Mouse (Mus musculus): ENCODE results near the gene Col4a3bp. TPM values are rescaled to one million over a fixed set of nuclear protein-coding genes. Genes with fewer than 3 reads are reported as not detected.

Gene Col4a3bp
- 8.2 and 10.1 TPM in 2 replicates for polyA plus RNA-seq (2014; fragmentation: Nextera tagmentation; extraction: Ambion mirVana)

GRCm38 (mm10) chr13:96542081-96542889 is at the start of gene Col4a3bp, which contains the start of gene Polk:
Gene Col4a3bp, plus strand, starts transcription at chr13:96542618.
Gene Polk, minus strand, starts transcription at chr13:96542579.
- peak within 1 kb of the TSS; percentile 79 for H3K4me2 ChIP-seq
- H3K9me3 ChIP-seq (replicated peaks; ENCODE audit: control insufficient read depth, low read length): no peaks in the 10 kb centered on the region
- ATAC-seq (replicated peaks; ENCODE audit: insufficient number of reproducible peaks, low FRiP score, low TSS enrichment): peak; percentile 100
- peak within 1 kb of the TSS; percentile 92 for H3K27ac ChIP-seq (ENCODE audit: low read depth, low read length)
- under 1% methylated on average over 48 of the region's 50 CpGs for WGBS (ENCODE audit: insufficient replicate concordance)
- H3K9ac ChIP-seq (ENCODE audit: low read depth, low read length): peak within 1 kb of the TSS; percentile 93
- H3K4me3 ChIP-seq (ENCODE audit: low read depth, low read length): peak within 1 kb of the TSS; percentile 97
- H3K4me1 ChIP-seq (ENCODE audit: control insufficient read depth, insufficient read depth, low read length): peaks cover 3% of the 10 kb centered on the region; the same call in 1 of the 2 replicates
- no peaks in the 10 kb centered on the region for H3K27me3 ChIP-seq (ENCODE audit: control insufficient read depth, insufficient read depth, low read length)
- H3K36me3 ChIP-seq (ENCODE audit: control insufficient read depth, insufficient read depth, low read length): no peaks in the 10 kb centered on the region

DNA sequence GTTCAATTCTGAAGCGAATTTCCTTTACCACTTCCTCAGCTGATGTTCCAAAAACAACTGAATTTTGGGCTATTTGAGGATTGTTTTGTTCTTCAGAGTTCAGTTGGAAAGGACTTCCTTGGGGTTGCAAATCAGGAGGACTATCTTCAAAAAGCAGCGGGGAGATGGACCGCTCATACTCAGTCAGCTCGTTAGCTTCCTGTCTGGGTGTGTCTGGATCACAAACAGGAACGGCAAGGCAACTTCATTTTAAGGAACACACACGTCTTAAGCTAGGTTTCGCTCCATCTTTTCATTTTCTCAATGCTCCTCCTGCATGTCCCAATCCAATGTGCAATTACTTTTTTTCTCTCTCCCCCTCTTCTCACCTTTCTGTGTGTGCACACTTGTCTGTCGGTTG is 45.8 kb upstream of the Col4a3bp start:
- no peak overlapping the region for H3K4me3 ChIP-seq (ENCODE audit: low read depth, low read length)
- H3K9me3 ChIP-seq (replicated peaks; ENCODE audit: control insufficient read depth, low read length): no peaks in the 10 kb centered on the region
- no peaks in the 10 kb centered on the region for H3K4me1 ChIP-seq (ENCODE audit: control insufficient read depth, insufficient read depth, low read length)
- whole genome bisulfite sequencing (ENCODE audit: insufficient replicate concordance): 75% methylated on average over 8 of the region's 8 CpGs
- ATAC-seq (replicated peaks; ENCODE audit: insufficient number of reproducible peaks, low FRiP score, low TSS enrichment): no peak
- H3K27me3 ChIP-seq (ENCODE audit: control insufficient read depth, insufficient read depth, low read length): no peaks in the 10 kb centered on the region
- no peak overlapping the region for H3K4me2 ChIP-seq
- peaks cover 3% of the 10 kb centered on the region; the same call in 1 of the 2 replicates for H3K36me3 ChIP-seq (ENCODE audit: control insufficient read depth, insufficient read depth, low read length)
- no peak overlapping the region for H3K9ac ChIP-seq (ENCODE audit: low read depth, low read length)
- no peak overlapping the region for H3K27ac ChIP-seq (ENCODE audit: low read depth, low read length)

- Histone ChIP-seq H3K9me3 (replicated peaks; ENCODE audit: control insufficient read depth, low read length) (no peaks in the 10 kb centered on the region), H3K4me3 (ENCODE audit: low read depth, low read length) (no peak overlapping the region), H3K27me3 (ENCODE audit: control insufficient read depth, insufficient read depth, low read length) (no peaks in the 10 kb centered on the region), H3K4me1 (ENCODE audit: control insufficient read depth, insufficient read depth, low read length) (no peaks in the 10 kb centered on the region), H3K27ac (ENCODE audit: low read depth, low read length) (no peak overlapping the region), H3K4me2 (no peak overlapping the region), H3K9ac (ENCODE audit: low read depth, low read length) (no peak overlapping the region), H3K36me3 (ENCODE audit: control insufficient read depth, insufficient read depth, low read length) (peaks cover 3% of the 10 kb centered on the region; the same call in 1 of the 2 replicates)
- 80% methylated on average over 2 of the region's 2 CpGs for WGBS (ENCODE audit: insufficient replicate concordance)
- ATAC-seq (replicated peaks; ENCODE audit: insufficient number of reproducible peaks, low FRiP score, low TSS enrichment): no peak
Observed at GRCm38 (mm10) chr13:96499891-96500290, 42.5 kb upstream of the Col4a3bp start.

DNA sequence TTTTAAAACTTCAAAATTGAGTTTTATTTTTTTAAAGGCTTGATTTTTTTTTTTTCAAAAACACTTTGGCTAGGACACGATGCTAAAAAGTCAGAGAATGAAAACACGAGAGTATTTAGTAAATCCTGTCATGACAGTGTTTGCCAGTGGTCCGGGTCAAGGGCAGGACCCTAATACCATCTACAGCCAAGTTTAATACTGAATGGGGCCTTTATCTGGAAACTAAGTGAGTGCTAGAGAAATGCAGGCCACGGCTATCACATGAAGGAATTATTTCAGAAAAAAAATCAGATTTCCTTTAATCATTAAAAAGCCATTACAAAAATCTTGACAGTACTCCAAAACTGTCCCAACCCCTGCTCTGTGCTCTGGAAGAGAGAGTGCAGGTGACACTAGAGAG is 36.8 kb upstream of the Col4a3bp start:
- peaks cover 1% of the 10 kb centered on the region; the same call in 1 of the 2 replicates for H3K36me3 ChIP-seq (ENCODE audit: control insufficient read depth, insufficient read depth, low read length)
- H3K4me3 ChIP-seq (ENCODE audit: low read depth, low read length): no peak overlapping the region
- no peak overlapping the region for H3K4me2 ChIP-seq
- peaks cover 3% of the 10 kb centered on the region; the same call in 1 of the 2 replicates for H3K4me1 ChIP-seq (ENCODE audit: control insufficient read depth, insufficient read depth, low read length)
- H3K27me3 ChIP-seq (ENCODE audit: control insufficient read depth, insufficient read depth, low read length): no peaks in the 10 kb centered on the region
- no peak overlapping the region for H3K9ac ChIP-seq (ENCODE audit: low read depth, low read length)
- WGBS (ENCODE audit: insufficient replicate concordance): 78% methylated on average over 4 of the region's 4 CpGs
- no peak overlapping the region for H3K27ac ChIP-seq (ENCODE audit: low read depth, low read length)
- ATAC-seq (replicated peaks; ENCODE audit: insufficient number of reproducible peaks, low FRiP score, low TSS enrichment): no peak
- H3K9me3 ChIP-seq (replicated peaks; ENCODE audit: control insufficient read depth, low read length): no peaks in the 10 kb centered on the region

DNA sequence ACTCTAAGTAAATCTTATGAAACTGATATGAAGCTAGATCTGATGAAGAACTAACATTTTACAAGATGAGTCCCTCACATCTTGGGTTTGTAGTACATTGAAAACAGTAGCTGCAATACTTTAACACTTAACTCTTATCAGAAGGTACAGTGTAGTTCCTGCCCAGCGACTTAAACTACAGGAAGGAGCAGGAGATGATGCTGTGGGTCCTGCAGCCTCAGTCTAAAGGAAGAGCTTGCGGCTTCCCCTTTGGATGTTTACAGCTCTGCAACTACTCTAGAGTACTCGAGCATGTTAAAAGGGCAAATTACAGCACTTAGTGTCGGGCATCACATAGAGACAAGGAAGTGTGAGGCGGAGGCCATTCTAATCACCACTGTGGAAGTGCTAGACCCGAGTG is 36.1 kb upstream of the Col4a3bp start:
- H3K4me3 ChIP-seq (ENCODE audit: low read depth, low read length): no peak overlapping the region
- H3K4me1 ChIP-seq (ENCODE audit: control insufficient read depth, insufficient read depth, low read length): peaks cover 3% of the 10 kb centered on the region; the same call in 1 of the 2 replicates
- no peaks in the 10 kb centered on the region for H3K27me3 ChIP-seq (ENCODE audit: control insufficient read depth, insufficient read depth, low read length)
- 60% methylated on average over 6 of the region's 6 CpGs for WGBS (ENCODE audit: insufficient replicate concordance)
- no peaks in the 10 kb centered on the region for H3K36me3 ChIP-seq (ENCODE audit: control insufficient read depth, insufficient read depth, low read length)
- no peak overlapping the region for H3K4me2 ChIP-seq
- no peak for ATAC-seq (replicated peaks; ENCODE audit: insufficient number of reproducible peaks, low FRiP score, low TSS enrichment)
- H3K9me3 ChIP-seq (replicated peaks; ENCODE audit: control insufficient read depth, low read length): no peaks in the 10 kb centered on the region
- no peak overlapping the region for H3K27ac ChIP-seq (ENCODE audit: low read depth, low read length)
- H3K9ac ChIP-seq (ENCODE audit: low read depth, low read length): no peak overlapping the region

GRCm38 (mm10) chr13:96507541-96507940 is 34.9 kb upstream of the Col4a3bp start:
- Histone ChIP-seq H3K4me2 (no peak overlapping the region), H3K27ac (ENCODE audit: low read depth, low read length) (no peak overlapping the region), H3K27me3 (ENCODE audit: control insufficient read depth, insufficient read depth, low read length) (no peaks in the 10 kb centered on the region), H3K4me3 (ENCODE audit: low read depth, low read length) (no peak overlapping the region), H3K4me1 (ENCODE audit: control insufficient read depth, insufficient read depth, low read length) (peaks cover 6% of the 10 kb centered on the region; the same call in 1 of the 2 replicates), H3K36me3 (ENCODE audit: control insufficient read depth, insufficient read depth, low read length) (no peaks in the 10 kb centered on the region), H3K9ac (ENCODE audit: low read depth, low read length) (no peak overlapping the region), H3K9me3 (replicated peaks; ENCODE audit: control insufficient read depth, low read length) (no peaks in the 10 kb centered on the region)
- WGBS (ENCODE audit: insufficient replicate concordance): 88% methylated on average over 4 of the region's 4 CpGs
- no peak for ATAC-seq (replicated peaks; ENCODE audit: insufficient number of reproducible peaks, low FRiP score, low TSS enrichment)

DNA sequence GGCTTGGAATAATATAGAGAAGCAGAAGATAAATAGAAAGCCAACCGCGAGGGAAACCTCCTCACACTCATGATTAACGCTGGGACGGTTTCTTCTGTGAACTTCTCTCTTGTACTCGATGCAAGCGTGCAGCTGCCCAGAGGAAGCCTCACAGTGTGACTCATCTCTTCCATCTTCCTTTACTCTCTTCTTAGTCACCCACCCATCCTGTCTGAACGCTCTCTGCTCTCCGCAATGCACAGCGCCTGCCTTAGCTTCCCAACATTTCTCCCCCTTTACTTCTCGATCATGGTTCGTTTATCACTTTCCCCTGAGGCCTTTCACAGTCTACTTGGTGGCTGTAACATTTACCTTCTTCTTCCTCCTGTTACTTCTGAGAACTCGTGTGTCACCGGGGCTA is 31.8 kb upstream of the Col4a3bp start:
- no peak for ATAC-seq (replicated peaks; ENCODE audit: insufficient number of reproducible peaks, low FRiP score, low TSS enrichment)
- H3K4me1 ChIP-seq (ENCODE audit: control insufficient read depth, insufficient read depth, low read length): peaks cover 6% of the 10 kb centered on the region; the same call in 1 of the 2 replicates
- H3K27ac ChIP-seq (ENCODE audit: low read depth, low read length): 0 out of 2 replicates have a peak overlapping the region, but pooled peaks have one; percentile 7
- no peak overlapping the region for H3K4me2 ChIP-seq
- H3K9me3 ChIP-seq (replicated peaks; ENCODE audit: control insufficient read depth, low read length): no peaks in the 10 kb centered on the region
- 65% methylated on average over 13 of the region's 13 CpGs for WGBS (ENCODE audit: insufficient replicate concordance)
- no peak overlapping the region for H3K4me3 ChIP-seq (ENCODE audit: low read depth, low read length)
- H3K9ac ChIP-seq (ENCODE audit: low read depth, low read length): no peak overlapping the region
- H3K27me3 ChIP-seq (ENCODE audit: control insufficient read depth, insufficient read depth, low read length): no peaks in the 10 kb centered on the region
- no peaks in the 10 kb centered on the region for H3K36me3 ChIP-seq (ENCODE audit: control insufficient read depth, insufficient read depth, low read length)

DNA sequence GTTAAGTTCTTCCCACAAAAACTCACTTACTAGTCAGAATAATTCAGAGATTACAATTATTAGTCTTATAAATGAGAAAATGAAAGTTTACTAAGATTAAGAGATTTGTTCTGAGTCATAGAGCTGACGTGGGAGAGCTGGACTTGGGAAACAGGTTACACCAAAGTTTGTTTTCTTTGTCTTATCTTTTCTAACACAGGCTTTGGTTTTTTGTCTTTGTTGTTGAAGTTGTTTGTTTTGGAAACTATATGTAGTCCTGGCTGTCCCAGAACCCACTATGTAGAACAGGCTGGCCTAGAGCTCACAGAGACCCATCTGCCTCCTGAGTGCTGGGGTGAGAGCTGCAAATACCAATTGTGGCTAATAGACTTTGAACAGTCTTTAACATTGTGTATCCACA is 31.2 kb upstream of the Col4a3bp start:
- H3K27me3 ChIP-seq (ENCODE audit: control insufficient read depth, insufficient read depth, low read length): no peaks in the 10 kb centered on the region
- ATAC-seq (replicated peaks; ENCODE audit: insufficient number of reproducible peaks, low FRiP score, low TSS enrichment): no peak
- H3K36me3 ChIP-seq (ENCODE audit: control insufficient read depth, insufficient read depth, low read length): no peaks in the 10 kb centered on the region
- peaks cover 6% of the 10 kb centered on the region; the same call in 1 of the 2 replicates for H3K4me1 ChIP-seq (ENCODE audit: control insufficient read depth, insufficient read depth, low read length)
- H3K4me3 ChIP-seq (ENCODE audit: low read depth, low read length): no peak overlapping the region
- no peak overlapping the region for H3K27ac ChIP-seq (ENCODE audit: low read depth, low read length)
- H3K9ac ChIP-seq (ENCODE audit: low read depth, low read length): no peak overlapping the region
- H3K4me2 ChIP-seq: no peak overlapping the region
- 53% methylated on average over 1 of the region's 1 CpGs for WGBS (ENCODE audit: insufficient replicate concordance)
- no peaks in the 10 kb centered on the region for H3K9me3 ChIP-seq (replicated peaks; ENCODE audit: control insufficient read depth, low read length)
